Mouse (Mus musculus) heart, embryonic 11.5 days (tissue): ENCODE data around the gene Plcg2. TPM values are rescaled to one million over a fixed set of nuclear protein-coding genes. Genes with fewer than 3 reads are reported as not detected.

Source experiments
- ATAC-seq: fragments of 200-750 bp; cut with Nextera tagmentation; replicated peaks from 2 replicates; pipeline ENCODE4 v1.8.0; 2017; ENCODE audit warnings: moderate library complexity; ENCODE audit not compliant: insufficient number of reproducible peaks, low FRiP score, low TSS enrichment
- H3K27ac ChIP-seq: fragments of 300-500 bp; sonication (generic); 2 replicates; pipeline ENCODE4 v1.5.1; 2014; ENCODE audit warnings: mild to moderate bottlenecking, low read depth, low read length
- H3K27me3 ChIP-seq: fragments of 300-500 bp; sonication (generic); 2 replicates; pipeline ENCODE4 v1.6.1; 2014; ENCODE audit warnings: mild to moderate bottlenecking, low read length, mixed read lengths; ENCODE audit not compliant: control insufficient read depth, insufficient read depth
- H3K36me3 ChIP-seq: fragments of 300-500 bp; sonication (generic); 2 replicates; pipeline ENCODE4 v1.6.1; 2014; ENCODE audit warnings: mild to moderate bottlenecking, low read length, moderate library complexity, mixed read lengths; ENCODE audit not compliant: control insufficient read depth, insufficient read depth
- H3K4me1 ChIP-seq: fragments of 300-500 bp; sonication (generic); 2 replicates; pipeline ENCODE4 v1.6.1; 2014; ENCODE audit warnings: low read length; ENCODE audit not compliant: control insufficient read depth, insufficient read depth
- H3K4me2 ChIP-seq: fragments of 300-500 bp; sonication (generic); 2 replicates; pipeline ENCODE4 v1.6.1; 2014; ENCODE audit warnings: mild to moderate bottlenecking, moderate library complexity
- H3K4me3 ChIP-seq: fragments of 300-500 bp; sonication (generic); 2 replicates; pipeline ENCODE4 v1.5.1; 2014; ENCODE audit warnings: low read depth, low read length
- H3K9ac ChIP-seq: fragments of 300-500 bp; sonication (generic); 2 replicates; pipeline ENCODE4 v1.6.1; 2014; ENCODE audit warnings: mild to moderate bottlenecking, low read depth, low read length, moderate library complexity
- H3K9me3 ChIP-seq: fragments of 300-500 bp; sonication (generic); replicated peaks from 2 replicates; pipeline ENCODE4 v1.6.1; 2016; ENCODE audit warnings: low read length; ENCODE audit not compliant: control insufficient read depth
- WGBS: fragments of 180-500 bp; shearing (Covaris S2); extraction: QIAGEN DNeasy Blood & Tissue Kit; methylation state at CpG from one replicate; pipeline ENCODE4 v1.1.7; 2014; ENCODE audit not compliant: insufficient replicate concordance; 5-methylcytosine and 5-hydroxymethylcytosine counted together
- polyA plus RNA-seq: library from polyadenylated mRNA; unstranded; fragments of >200 nt; fragmentation: Nextera tagmentation; extraction: Ambion mirVana; gene quantifications from 2 replicates; pipeline ENCODE4 v1.2.1, GENCODE M21; 2014

Gene Plcg2
- polyA plus RNA-seq, 1 experiment from 2014 or later: 4.7 TPM

GRCm38 (mm10) chr8:117639631-117640030 lies 141.5 kb downstream of the Plcg2 start:
- Histone ChIP-seq H3K4me2 (no peak overlapping the region), H3K27me3 (no peaks in the 10 kb centered on the region), H3K27ac (no peak overlapping the region), H3K9ac (no peak overlapping the region), H3K4me3 (no peak overlapping the region), H3K36me3 (no peaks in the 10 kb centered on the region), H3K9me3 (0 out of 2 replicates have a peak, but pooled peaks cover 2% of the 10 kb centered on the region), H3K4me1 (no peaks in the 10 kb centered on the region)
- ATAC-seq: no peak
- WGBS: 92% methylated on average over 9 of the region's 9 CpGs

- ATAC-seq: no peak
- H3K27ac ChIP-seq: no peak overlapping the region
- no peaks in the 10 kb centered on the region for H3K27me3 ChIP-seq
- H3K4me3 ChIP-seq: no peak overlapping the region
- H3K4me2 ChIP-seq: no peak overlapping the region
- no peak overlapping the region for H3K9ac ChIP-seq
- 46% methylated on average over 5 of the region's 5 CpGs for WGBS
- H3K9me3 ChIP-seq: peaks cover 2% of the 10 kb centered on the region; the same call in 1 of the 2 replicates
- H3K4me1 ChIP-seq: no peaks in the 10 kb centered on the region
- no peaks in the 10 kb centered on the region for H3K36me3 ChIP-seq
These were observed 147.4 kb downstream of the Plcg2 start for GRCm38 (mm10) chr8:117645486-117645885.

- no peak for ATAC-seq
- no peak overlapping the region for H3K4me2 ChIP-seq
- no peaks in the 10 kb centered on the region for H3K4me1 ChIP-seq
- H3K27me3 ChIP-seq: no peaks in the 10 kb centered on the region
- no peak overlapping the region for H3K9ac ChIP-seq
- peaks cover 2% of the 10 kb centered on the region; the same call in 1 of the 2 replicates for H3K9me3 ChIP-seq
- 42% methylated on average over 2 of the region's 2 CpGs for WGBS
- no peak overlapping the region for H3K4me3 ChIP-seq
- no peaks in the 10 kb centered on the region for H3K36me3 ChIP-seq
- no peak overlapping the region for H3K27ac ChIP-seq
These were observed 147.9 kb downstream of the Plcg2 start for GRCm38 (mm10) chr8:117646020-117646419.

- no peak overlapping the region for H3K4me2 ChIP-seq
- H3K36me3 ChIP-seq: no peaks in the 10 kb centered on the region
- H3K4me3 ChIP-seq: no peak overlapping the region
- no peak for ATAC-seq
- no peak overlapping the region for H3K27ac ChIP-seq
- no peaks in the 10 kb centered on the region for H3K4me1 ChIP-seq
- H3K9me3 ChIP-seq: no peaks in the 10 kb centered on the region; the same call in 1 of the 2 replicates
- WGBS: 66% methylated on average over 5 of the region's 5 CpGs
- no peak overlapping the region for H3K9ac ChIP-seq
- no peaks in the 10 kb centered on the region for H3K27me3 ChIP-seq
These were observed 148.3 kb downstream of the Plcg2 start for GRCm38 (mm10) chr8:117646440-117646839.

GRCm38 (mm10) chr8:117652318-117652717 lies 154.2 kb downstream of the Plcg2 start:
- Histone ChIP-seq H3K4me3 (no peak overlapping the region), H3K4me2 (no peak overlapping the region), H3K27ac (no peak overlapping the region), H3K4me1 (no peaks in the 10 kb centered on the region), H3K9ac (no peak overlapping the region), H3K36me3 (no peaks in the 10 kb centered on the region), H3K9me3 (no peaks in the 10 kb centered on the region; the same call in 1 of the 2 replicates), H3K27me3 (no peaks in the 10 kb centered on the region)
- no peak for ATAC-seq
- WGBS: 79% methylated on average over 1 of the region's 1 CpGs

GRCm38 (mm10) chr8:117658990-117659389 lies 160.9 kb downstream of the Plcg2 start:
- H3K27ac ChIP-seq: no peak overlapping the region
- no peaks in the 10 kb centered on the region for H3K27me3 ChIP-seq
- H3K36me3 ChIP-seq: no peaks in the 10 kb centered on the region
- ATAC-seq: no peak
- H3K9ac ChIP-seq: no peak overlapping the region
- WGBS: 70% methylated on average over 7 of the region's 7 CpGs
- no peak overlapping the region for H3K4me3 ChIP-seq
- H3K4me2 ChIP-seq: no peak overlapping the region
- no peaks in the 10 kb centered on the region for H3K9me3 ChIP-seq
- peaks cover 12% of the 10 kb centered on the region for H3K4me1 ChIP-seq

GRCm38 (mm10) chr8:117660358-117661031 lies 162.4 kb downstream of the Plcg2 start:
- Histone ChIP-seq H3K36me3 (no peaks in the 10 kb centered on the region), H3K4me3 (no peak overlapping the region), H3K9ac (0 out of 2 replicates have a peak overlapping the region, but pooled peaks have one; percentile 12), H3K4me1 (peaks cover 12% of the 10 kb centered on the region), H3K27me3 (no peaks in the 10 kb centered on the region), H3K4me2 (peak overlapping the region; percentile 18; the same call in 1 of the 2 replicates), H3K9me3 (no peaks in the 10 kb centered on the region), H3K27ac (peak overlapping the region; percentile 8; the same call in 1 of the 2 replicates)
- WGBS: 28% methylated on average over 11 of the region's 11 CpGs
- ATAC-seq: peak; percentile 46

GRCm38 (mm10) chr8:117667349-117668124 lies 169.4 kb downstream of the Plcg2 start:
- H3K9ac ChIP-seq: no peak overlapping the region
- no peak overlapping the region for H3K27ac ChIP-seq
- H3K36me3 ChIP-seq: no peaks in the 10 kb centered on the region
- H3K4me1 ChIP-seq: no peaks in the 10 kb centered on the region
- 71% methylated on average over 13 of the region's 13 CpGs for WGBS
- H3K27me3 ChIP-seq: 0 out of 2 replicates have a peak, but pooled peaks cover 3% of the 10 kb centered on the region
- no peak overlapping the region for H3K4me2 ChIP-seq
- no peaks in the 10 kb centered on the region for H3K9me3 ChIP-seq
- ATAC-seq: no peak
- H3K4me3 ChIP-seq: no peak overlapping the region
